Mouse (Mus musculus) frontal cortex, postnatal 14 days (tissue): ENCODE results near the gene Ifne.

Experiments
- DNase-seq, 2 experiments: peaks; one replicate each; pipeline ENCODE4 v3.0.0; 2022; ENCODE audit warnings: low spot score in 2 of 2

The Ifne gene

GRCm38 (mm10) chr4:88880101-88880500 lies at the start of gene Ifne:
Gene Ifne, minus strand, starts transcription at chr4:88880201.
- no peak for DNase-seq

- DNase-seq = no peak
Measured at GRCm38 (mm10) chr4:88928341-88929102, 48.5 kb upstream of the Ifne start.

- no peak for DNase-seq
Measured at GRCm38 (mm10) chr4:88927850-88928249, 47.8 kb upstream of the Ifne start.

DNA sequence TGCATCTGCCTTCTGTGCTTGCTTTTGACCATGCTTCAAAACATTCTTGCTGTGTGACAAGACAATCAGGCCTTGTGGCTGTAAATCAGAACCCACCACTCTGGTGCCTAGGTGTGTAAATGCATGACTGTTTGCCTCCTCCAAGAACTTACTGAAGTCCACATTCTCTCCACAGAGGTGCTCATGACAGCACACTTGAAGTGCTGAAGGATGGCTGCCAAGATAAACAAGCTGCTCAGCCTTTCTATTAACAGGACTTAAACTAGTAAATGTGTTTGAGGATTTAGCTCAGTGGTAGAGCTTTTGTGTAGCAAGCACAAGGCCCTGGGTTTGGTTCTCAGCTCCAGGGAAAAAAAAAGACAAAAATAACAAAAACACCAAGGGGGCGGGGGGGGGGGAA lies 46.6 kb upstream of the Ifne start:
- no peak for DNase-seq

DNA sequence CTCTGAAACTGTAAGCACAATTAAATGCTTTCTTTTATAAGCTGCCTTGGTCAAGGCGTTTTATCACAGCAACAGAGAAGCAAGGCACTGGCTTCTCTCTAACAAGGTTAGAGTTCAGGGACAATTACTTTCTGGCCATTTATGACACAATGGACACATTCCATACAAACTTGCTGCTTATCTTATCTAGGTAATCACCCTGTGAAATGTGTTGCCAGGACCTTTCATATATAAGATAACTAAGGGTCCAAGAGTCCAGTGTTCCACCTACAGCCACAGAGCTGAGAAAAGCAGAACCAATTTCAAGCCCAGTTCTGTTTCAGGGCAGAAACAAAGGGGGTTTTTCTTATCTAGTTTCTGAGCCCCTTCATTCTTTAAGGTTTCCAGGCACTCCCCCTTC lies 46.1 kb upstream of the Ifne start:
- no peak for DNase-seq

- DNase-seq = no peak
Measured at GRCm38 (mm10) chr4:88925456-88925855, 45.5 kb upstream of the Ifne start.

DNA sequence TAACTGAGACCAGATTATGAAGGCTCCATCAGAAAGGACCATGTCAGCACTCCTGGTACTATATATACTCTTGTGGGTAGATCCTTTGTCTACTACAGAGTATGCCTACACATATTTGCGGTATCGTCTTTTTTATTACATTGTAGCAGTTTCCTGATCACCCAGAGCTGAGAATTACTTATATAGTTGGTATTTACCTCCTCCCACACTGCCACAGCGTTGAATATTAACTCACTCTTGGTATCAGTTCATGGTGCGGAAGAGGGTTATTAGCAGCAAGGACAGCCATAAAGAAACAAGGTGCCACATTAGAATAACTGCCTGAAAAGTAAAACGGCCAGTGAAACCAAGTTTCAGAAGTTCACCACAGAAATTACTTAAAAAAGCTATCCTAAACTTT lies 41.3 kb upstream of the Ifne start:
- DNase-seq = no peak

- DNase-seq = no peak
Measured at GRCm38 (mm10) chr4:88917770-88918460, 37.9 kb upstream of the Ifne start.

DNA sequence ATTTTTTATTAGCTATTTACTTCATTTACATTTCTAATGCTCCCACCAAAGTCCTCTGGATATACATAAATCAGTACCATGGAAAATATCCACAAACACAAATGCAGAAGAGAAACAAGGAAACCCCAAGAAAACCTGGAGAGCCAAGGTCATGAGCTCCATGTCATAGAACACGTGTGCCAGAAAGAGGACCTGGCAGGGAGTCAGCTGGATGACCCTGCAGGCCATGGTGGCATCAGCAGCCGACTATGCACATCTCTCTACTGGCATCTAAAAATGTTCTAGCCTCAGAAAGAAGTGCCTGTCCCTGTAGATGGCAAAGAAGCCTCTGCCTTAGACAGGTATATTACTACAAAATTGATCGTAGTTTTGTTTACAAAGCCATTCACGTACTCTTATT lies 36.3 kb upstream of the Ifne start:
- no peak for DNase-seq

DNA sequence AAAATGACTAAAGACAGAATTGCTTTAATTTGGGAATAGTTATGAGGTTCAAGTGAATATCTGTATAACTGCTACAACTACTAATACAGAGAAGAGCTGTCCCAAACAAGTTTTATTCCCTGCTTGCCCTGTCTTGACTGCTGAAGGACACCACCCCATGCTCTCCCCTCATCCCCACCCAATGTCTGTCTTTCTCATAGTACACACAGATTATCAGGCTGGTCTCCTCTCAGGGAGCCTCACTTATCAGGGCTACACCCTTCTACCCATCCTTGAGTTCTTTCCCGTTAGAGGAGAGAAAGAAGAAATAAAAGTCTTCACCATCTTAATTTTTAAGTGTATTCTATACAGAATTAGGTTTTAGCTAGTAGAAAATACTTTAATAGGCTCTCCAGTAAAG lies 34.0 kb upstream of the Ifne start:
- DNase-seq = no peak

GRCm38 (mm10) chr4:88912882-88913281 lies 32.9 kb upstream of the Ifne start:
- DNase-seq = no peak

GRCm38 (mm10) chr4:88912187-88912586 lies 32.2 kb upstream of the Ifne start:
- DNase-seq = no peak

DNA sequence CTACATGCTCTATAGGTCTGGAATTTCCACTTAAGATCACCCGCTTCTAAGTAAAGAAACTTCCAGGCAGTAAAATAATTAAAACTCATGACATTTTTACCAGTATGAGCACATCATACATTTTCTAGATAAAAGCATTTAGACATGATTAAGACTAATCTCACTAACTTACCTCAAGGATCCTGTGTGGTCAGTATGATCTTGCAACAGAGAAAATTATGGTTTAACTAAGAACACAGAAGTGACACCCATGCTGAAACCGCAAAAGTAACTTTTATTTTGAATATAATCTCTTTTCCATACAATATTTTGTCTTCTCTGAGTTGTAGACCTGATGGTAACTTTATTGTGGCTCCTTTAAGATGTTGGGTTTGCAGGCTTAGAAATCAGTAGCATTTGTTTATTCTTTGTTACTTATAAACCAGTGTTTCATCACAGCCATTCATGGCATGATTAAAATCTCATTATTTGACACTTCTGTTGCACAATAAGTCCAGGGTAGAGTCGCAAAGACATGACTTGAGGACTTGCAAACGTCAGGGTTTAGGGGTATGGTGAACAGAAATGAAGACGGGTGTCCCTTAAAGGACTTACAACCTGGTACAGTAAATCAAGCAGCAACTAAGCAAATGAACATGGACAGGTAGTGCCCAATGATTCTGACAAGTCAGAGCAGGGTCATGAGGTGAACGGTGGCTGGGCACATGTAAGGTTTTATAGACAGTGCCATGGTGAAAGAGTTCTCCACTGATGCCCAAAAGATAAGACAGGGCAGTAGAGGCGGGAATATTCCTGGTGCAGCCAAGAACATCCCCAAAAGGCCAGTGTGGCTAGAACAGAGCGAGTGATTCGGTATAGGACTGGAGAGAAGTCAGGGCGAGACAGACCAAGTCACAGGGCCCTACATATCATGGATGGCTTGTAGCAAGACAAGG lies 29.9 kb upstream of the Ifne start:
- DNase-seq = no peak

DNA sequence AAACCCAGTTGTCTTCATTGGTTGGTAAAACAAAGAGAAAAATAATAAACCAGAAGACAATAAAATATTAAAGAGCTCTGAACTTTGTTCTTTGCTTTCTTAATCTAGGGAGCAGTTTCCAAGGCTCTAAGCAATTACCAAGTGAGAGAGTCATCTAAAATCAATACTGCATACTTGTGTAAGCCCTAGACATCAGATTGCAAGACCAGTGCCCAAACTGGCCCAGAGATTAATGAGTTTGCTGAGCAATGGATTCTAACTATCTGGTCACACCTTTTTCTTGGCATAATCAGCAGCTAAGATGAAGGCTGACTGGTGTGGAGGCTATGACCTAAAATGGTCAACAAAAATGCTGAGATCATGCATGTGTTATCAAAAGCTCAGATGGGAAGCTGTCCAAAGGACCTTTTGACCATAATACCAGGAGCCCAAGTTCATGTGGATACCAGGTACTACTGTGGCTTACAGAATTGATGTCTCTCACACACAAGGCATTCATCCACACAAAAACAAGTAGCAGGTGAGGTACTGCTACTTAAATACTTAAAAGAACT lies 13.3 kb upstream of the Ifne start:
- DNase-seq = no peak

DNA sequence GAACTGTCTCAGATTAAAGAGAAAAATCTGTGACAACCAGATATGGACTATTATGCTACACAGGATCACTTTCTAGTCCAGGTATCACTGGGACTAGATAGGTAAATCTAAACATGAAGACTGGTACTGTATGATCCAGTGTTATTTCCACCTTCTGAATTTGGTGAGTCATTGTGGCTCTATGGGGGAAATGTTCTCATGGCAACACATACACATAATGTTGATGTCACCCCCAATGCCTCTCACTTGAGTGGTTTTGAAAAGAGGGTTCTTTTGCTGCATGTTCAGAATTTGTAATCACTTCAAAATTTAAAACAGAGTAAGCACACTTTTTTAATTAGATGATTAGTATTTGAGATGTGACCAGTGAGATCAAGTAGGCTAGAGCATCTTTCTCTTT lies 8.2 kb upstream of the Ifne start:
- DNase-seq = no peak

- DNase-seq = no peak
Measured at GRCm38 (mm10) chr4:88878772-88879171, 1.2 kb downstream of the Ifne start.

GRCm38 (mm10) chr4:88878246-88878645 lies 1.8 kb downstream of the Ifne start:
- no peak for DNase-seq

- no peak for DNase-seq
Measured at GRCm38 (mm10) chr4:88876520-88876919, 3.5 kb downstream of the Ifne start.

DNA sequence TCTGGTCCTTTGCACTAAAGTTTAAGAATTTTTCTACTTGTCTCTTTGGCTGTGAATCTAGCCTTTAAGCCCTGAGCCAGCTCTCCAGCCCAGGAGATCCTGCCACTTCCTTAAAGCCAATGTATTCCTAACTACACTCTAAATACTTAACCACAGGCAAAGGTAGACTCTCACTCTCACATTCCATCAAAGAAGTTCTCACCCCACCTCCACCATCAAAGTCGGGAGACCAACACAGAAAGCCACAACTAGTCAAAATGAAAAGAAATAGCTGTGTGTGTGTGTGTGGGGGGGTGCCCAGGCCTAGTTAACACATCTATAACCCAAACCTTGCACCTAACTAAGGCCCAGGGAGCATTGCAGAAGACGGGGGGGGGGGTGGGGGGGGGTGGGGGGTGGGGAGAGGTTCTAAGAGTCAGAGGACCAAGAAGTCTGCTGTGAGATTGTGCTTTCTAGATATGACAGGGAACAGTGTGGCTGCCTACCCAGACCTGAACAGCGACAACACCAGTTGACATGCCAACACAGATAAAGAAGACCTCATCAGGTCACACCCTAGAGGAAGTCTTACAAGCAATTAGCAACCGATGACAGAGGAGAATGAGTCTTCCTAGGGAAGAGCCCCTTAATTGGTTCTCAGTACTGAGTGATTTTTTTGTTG lies 4.4 kb downstream of the Ifne start:
- no peak for DNase-seq

DNA sequence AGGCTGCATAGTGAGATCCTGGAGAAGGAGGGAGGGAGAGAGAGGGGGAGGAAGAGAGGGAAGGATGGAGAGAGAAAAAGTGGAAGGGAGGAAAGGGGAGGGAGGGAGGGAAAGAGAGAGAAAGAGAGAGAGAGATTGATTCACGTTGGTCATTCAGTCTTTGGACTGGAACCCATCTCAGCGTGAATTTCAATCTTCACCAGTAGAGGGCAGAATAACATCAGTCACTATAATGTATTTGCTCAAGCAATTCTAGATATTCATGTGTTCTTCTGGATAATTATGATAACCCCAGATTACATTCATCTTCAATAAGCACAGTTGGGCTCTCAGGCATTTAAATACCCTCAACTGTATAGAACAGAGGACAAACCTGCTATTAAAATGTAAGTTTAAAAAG lies 7.3 kb downstream of the Ifne start:
- no peak for DNase-seq
